Mouse (Mus musculus) T-helper 1 cell (primary cell): ENCODE data around the gene Rprd1b.

Source experiments
- in situ Hi-C: fragments of 300-600 bp; cut with MboI, MseI; formaldehyde crosslinking; loops from one replicate; pipeline ENCODE4 v1.15.1; 2025; ENCODE audit warnings: high pct_unique_total_duplicates

Gene Rprd1b

DNA sequence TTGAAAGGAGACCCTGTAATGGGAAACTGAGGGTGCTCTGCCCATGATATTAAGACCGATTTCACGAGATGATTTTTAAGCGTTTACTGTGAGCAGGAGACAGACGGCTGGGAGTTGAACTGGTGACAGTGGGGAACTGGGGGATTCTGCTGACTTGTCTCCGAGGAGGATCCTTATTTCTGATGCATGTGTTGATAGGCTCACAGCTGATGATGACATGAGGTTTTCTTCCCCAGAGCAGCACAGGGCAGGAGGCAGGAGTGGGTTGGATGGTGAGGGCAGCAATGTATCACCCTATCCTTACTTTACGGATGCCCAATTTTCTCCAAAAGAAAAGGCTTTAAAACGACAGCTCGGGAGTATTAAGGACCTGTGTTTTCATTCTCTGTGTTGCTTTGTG is 116.0 kb downstream of the Rprd1b start:
- in situ Hi-C loops: loop anchor here (25.0 kb wide), 1 partner anchor 1707 kb away; no protein-coding TSS in a partner anchor

DNA sequence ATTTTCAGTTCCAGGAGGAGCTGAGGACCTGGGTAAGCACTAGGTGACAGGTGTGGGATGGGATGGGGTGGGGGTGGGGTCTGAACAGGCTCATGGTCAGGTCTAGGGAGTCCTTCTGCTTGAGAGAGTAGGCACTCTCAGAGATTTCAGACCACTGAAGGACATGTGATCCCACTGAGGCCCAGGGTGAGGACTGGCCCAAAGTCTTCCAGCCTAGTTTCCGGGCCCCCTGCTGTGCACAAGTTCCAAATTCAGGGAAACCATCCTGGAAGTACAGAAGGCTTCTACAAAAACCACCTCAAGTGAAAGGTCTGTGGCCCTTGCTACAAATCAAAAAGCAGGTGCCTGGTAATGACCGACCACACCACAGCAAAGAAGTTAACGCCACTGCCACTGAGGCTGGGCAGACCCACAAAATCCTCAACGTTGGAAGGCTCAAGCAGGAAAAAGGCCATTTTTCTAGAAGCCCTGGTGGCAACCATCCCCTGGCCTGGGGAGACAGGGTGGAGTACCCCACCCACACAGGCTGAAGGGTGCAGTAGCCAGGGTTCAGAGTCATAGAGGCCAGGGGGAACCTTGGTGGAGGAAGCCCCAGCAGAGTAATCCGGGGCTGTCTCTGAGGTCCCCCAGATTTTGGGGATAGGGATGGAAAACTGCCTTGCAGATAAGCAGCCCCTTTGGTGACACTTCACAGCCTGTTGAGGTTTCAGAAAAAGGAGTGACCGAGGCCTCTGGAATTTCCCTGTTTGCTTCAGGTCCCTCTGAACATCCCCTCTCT is 116.6 kb downstream of the Rprd1b start:
- in situ Hi-C loops: loop anchor here (25.0 kb wide), 1 partner anchor 1708 kb away; no protein-coding TSS in a partner anchor

DNA sequence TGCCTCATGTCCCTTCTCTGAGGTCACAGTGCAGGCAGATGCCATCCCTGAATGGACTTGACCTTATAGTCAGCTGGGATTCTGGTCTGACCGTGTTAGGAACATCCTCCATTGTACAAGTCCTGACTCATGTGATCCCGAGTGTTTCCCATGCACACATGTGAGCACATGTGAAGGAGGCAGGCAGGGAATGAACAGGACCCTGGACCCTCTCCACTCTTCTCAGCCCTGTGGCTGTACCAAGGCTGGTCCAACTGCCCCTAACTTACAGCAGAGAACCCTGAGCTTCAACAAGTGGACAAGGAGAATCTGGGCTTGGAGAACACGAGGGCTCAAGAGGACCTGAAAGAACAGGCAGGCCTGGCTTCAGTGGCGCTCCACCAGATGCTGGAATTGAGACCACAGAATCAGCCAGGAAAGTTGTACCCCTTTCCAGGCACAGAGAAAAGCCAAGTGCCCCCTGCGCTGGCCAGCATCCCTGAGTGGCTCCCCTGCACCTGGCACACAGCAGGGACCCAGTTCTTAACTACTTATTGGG is 117.3 kb downstream of the Rprd1b start:
- in situ Hi-C loops: loop anchor here (25.0 kb wide), 1 partner anchor 1708 kb away; no protein-coding TSS in a partner anchor

DNA sequence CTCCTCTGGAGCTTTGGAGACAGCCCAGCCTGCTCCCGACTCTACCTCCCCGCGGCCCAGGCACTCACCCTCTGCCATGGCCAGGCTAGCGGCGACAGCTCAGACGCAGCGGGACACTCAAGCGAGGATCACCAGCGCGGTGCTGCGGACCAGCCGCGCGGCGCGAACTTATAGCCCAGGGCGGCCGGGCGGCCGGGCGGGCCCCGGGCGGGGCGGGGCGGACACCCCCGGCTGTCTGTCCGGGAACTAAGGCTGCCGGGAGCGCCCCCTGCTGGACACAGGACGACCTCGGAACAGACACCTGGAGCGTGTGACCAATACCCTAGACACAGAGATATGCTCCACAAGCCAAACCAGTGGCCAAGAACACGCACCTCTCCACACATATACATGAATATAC is 117.9 kb downstream of the Rprd1b start, which contains the start of gene Tgm2:
Gene Tgm2 (minus strand): TSS at position 214 of the 400 bp plus-strand sequence.
- in situ Hi-C loops: loop anchor here (25.0 kb wide), 1 partner anchor 1709 kb away; no protein-coding TSS in a partner anchor

DNA sequence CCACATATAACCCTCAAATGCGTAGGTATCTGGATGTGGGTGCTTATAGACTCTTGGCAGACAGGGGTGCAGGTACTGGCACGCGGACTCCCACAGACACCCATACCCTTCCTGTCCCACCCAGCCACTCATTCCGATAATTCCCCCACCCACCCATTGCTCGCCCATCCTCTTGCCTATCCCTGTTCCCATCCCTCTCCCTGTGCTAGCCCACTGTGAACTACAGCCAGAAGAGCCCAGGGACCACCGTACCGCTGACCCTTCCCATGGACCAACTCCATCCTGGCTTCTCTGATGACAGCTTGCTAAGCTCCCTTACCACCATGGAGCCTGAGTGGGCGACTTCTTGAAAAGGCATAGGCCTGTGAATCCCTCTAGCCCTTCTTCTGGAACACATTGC is 118.7 kb downstream of the Rprd1b start:
- in situ Hi-C loops: loop anchor here (25.0 kb wide), 1 partner anchor 1710 kb away; no protein-coding TSS in a partner anchor

DNA sequence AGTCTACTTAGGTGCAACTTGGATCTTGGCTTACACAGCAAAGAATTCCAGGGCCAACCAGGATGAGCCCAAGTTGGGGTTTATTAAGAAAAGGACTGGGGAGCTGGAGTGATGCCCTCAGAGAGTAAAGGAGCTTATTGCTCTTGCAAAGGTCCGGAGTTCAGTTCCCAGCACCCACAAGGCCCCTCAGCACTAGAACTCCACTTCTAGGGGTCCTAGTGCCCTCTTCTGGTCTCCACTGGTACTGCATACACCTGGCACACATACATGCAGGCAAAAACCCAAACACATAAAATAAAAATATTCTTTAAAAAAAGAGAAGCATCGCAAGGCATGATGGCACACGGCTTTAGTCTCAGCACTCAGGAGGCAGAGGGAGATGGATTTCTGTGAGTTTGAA is 122.8 kb downstream of the Rprd1b start:
- in situ Hi-C loops: no loop called here

DNA sequence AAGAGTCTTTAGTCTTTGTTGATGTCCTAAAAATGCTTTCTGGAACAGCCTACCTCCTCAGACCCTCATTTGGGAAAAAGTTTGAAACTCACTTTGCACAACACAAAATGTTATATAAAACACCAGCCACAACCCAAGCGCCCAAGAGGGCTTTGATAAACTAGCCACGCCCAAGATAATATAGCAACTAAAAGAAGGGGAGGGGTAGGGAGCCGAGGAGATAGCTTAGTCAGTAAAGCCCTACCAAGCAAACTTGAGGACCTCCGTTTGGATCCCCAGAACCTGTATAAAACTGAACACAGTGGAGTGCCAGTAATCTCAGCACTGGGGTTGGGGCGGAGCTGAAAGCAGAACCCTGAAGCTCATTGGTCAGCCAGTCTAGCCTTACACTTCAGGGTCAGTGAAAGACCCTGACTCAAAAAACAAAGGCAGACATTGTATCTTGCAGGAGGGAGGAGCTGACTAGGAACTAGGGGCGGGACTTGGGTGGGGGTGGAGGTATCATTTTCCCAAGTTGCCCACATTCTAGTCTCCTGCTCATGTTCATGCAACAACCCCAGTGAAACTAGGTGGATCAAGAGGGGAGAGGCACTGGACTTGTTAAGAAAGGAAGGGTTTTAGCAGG is 124.5 kb downstream of the Rprd1b start:
- in situ Hi-C loops: no loop called here

DNA sequence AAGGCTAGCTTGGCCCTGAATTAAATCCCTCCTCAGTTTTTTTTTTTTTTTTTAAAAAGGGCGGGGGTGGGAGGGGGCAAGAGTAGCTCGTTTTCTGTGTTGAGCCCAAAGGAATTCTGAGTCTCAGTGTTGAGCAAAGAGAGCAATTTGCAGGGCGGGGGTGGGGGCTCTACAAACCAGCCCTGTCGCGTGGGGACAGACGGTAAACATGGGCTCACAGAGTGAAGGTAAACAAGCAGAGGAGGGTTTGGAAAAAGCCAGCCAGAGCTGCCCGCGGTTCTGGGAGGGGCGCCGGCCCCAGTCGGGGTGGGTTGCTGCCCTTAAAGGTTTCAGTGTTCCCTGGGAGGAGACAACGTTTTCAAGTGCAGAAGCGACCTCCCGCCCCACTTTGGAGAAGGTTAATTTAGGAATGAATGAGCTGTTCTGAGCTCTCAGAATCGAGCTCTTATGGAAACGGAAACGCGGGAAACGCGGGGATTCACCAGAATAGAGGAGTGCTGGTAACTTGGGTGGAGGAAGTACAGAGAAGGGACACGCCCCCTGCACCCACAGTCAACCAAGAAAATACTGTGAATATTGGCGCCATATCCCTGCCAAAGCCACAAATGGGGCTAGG is 125.5 kb downstream of the Rprd1b start:
- in situ Hi-C loops: no loop called here

DNA sequence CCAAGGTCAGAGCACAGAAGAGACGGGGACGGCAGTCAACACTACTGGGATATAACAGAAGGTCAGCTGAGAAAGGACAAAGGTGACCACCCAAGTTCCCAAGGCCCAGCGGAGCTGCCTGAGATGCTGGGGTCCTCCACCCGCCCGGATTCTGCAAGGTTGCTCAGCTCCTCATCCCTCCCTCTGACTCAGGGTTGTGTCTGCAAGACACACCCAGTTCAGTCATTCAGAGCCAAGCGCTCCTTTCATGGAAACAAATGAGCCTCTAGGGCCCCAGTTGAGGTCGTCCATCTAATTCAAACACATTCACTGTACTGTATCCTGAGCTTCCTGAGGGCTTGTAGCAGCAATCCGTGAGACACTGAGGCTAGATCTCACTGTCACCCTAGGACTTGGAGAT is 126.3 kb downstream of the Rprd1b start:
- in situ Hi-C loops: no loop called here

DNA sequence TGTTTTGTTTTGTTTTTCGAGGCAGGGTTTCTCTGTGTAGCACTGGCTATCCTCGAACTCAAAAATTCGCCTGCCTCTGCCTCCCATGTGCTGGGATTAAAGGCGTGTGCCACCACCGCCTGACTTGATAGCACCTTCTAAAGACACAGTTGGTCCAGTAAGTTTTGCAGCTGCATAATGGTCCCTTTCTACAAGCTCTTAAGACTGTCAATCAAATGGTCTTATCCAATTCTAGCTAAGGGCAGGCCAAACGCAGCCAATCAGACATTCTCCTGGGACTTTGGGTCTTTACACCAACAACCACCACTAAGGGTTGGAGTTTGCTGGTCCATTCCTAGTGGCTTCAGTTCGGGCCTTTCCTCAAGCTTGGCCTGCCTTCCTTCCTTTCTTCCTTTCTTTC is 126.8 kb downstream of the Rprd1b start:
- in situ Hi-C loops: no loop called here

DNA sequence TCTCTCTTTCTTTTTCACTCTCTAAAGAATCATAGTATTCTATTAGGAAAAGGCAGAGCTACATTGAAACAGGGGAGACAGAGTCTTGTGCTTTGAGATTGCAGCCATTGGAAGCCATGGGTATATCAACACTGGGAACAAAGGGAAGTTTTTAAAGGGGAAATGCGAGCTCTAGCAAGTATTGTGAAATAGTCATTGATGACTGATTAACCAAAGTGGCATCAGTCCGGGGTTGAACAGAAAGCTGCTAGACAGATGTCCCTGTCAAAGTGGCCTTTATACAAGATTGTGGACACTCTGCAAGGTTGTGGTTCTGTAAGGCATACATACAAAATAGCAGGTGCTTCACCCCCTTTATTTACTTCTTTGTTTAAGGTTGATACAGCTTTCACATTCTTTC is 127.3 kb downstream of the Rprd1b start:
- in situ Hi-C loops: no loop called here

DNA sequence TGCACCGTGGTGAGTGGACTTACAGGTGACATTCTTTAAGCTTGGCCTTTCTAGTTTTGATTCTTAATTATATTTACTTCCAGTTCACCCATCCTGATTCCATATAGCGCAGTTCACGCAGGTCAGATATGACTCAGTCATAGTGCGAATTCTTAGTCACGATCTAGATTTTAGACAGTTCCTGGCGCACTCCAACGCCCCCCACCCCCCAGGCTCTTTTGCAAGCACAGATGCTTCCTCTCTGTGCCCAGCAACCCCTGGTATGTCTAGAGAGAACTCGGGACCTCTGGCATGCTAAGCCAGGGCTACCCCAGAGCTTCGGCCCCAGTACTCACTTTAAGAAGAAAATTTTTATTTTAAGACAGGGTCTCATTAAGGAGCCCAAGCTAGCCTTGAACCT is 128.2 kb downstream of the Rprd1b start:
- in situ Hi-C loops: no loop called here

DNA sequence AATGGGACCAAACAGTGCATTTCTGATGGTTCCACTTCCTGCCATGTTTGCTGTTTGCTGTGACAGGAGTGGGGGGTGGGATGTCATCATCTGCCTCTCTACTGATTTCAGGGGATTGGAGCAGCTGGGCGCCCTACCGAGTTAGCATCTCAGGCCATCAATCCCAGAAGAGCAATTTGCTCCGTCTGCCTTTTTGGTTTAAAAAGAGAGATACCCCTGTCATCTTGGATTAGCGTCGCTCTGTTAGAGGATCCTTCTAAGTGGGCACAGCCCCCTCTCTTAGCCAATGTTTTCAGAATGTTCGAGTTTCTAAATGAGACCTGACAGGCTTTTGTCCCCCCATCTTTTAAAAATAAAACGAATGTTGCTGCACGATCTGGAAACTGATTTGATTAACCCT is 129.4 kb downstream of the Rprd1b start:
- in situ Hi-C loops: no loop called here

DNA sequence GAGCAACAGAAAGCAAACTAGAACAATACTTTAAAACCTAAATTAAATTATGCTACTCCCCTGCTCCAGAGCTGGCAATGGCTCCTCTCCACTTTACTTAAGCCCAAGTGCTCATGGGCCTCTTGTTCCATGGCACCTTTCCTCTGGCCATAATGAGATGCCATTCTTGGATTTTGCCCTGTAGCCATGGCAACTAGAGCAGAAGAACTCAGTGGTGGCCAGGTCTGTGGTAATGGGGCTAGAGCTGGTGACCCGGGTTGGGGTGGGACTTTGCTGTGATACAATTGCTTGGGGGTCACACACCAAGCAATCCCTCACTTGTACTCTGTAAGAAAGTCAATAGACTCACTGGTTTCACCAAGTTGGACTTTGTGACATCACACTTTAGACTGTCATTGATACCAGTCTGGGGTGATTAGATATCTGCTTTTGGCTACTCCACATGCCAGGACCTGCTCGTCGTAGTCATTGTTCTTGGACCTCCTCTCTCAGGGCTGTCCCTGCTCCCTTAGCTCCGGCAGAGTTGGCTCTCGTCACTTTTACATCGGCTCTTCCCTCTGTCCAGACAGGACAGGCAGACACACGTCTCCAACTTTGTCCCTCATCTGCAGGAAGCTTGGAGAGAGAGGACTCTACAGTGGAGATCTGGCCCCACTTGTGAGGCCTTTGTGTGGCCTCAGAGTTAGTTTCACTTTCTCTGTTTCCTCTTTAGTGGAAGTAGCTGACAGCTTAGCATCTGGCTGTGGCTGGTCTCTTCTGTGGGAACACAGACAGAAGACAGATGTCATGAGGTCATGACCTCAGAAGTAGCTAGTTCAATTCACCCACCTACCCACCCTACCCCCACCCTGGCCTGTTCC is 131.3 kb downstream of the Rprd1b start:
- in situ Hi-C loops: no loop called here

DNA sequence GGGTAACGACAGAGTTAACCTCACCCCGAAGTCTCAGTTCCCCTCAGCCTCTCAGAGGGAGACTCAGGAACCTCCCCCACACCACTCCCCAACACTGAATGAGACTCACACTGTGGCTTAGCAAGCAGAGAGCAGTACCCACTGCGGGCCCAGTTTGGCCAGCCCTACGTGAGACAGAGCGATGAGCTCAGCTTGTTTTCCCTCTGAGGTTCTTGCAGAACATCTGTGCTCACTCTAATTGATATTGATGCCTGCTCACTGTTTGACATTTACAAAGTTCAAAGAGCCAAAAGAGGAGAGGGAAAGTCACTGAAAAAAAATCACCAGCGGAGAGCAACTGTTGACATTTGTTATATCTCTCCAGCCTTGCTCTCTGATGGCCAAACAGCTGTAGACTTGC is 133.5 kb downstream of the Rprd1b start:
- in situ Hi-C loops: no loop called here

DNA sequence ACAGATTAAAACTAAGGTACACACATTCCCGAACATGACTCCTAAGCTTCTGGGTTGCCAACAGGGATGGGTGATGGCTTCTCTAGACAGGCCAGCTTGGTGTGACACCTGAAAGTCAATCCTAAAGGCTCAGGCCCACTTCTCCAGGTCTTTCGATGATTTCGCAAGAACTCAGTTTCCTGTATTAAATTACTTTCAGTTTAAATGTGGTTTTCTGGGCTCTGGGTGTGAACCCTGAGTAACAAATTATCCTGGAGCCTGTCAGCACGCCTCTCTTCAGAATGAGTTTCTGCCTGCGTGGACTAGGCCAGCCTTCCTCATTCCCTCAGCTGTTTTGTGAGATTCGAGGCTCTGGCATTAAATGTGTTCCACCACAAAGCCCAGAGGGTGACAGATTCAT is 134.7 kb downstream of the Rprd1b start:
- in situ Hi-C loops: no loop called here

DNA sequence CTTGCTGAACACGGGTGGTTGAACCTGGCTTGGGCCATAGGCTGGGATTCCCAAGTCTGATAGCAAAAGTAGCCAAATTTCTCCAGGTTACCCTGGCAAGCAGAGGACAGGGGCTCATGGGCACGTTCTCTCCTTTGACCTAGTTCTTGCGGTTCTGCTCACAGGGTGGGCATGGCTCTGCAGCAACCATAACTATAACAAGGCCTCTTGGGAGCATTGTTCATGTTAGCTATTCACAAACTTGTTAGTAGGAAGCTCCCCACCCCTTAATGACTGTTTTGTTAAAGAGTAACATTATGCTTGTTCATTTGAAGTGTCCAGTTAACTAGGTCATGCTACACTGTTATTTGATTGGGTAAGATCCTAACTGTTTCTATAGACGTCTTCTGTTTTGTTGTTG is 137.5 kb downstream of the Rprd1b start:
- in situ Hi-C loops: no loop called here

DNA sequence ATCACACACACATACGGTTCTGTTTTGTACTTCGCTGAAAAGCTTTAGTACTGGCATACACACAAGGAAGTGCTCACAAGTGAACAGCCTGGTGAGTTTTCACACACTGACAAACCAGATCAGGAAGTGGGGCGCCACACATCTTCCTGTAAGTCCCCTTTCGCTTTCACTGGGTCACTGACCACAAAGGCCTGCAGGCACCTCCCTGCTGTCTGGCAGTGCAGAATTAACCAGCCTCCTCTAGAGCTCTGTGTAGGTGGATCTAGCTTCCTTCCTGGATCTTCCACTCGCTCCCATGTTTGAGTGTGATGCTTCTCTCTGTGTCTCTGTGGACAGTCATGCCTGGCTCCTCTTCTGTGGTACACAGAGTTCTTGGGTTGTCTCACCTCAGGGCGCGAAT is 138.3 kb downstream of the Rprd1b start:
- in situ Hi-C loops: no loop called here

DNA sequence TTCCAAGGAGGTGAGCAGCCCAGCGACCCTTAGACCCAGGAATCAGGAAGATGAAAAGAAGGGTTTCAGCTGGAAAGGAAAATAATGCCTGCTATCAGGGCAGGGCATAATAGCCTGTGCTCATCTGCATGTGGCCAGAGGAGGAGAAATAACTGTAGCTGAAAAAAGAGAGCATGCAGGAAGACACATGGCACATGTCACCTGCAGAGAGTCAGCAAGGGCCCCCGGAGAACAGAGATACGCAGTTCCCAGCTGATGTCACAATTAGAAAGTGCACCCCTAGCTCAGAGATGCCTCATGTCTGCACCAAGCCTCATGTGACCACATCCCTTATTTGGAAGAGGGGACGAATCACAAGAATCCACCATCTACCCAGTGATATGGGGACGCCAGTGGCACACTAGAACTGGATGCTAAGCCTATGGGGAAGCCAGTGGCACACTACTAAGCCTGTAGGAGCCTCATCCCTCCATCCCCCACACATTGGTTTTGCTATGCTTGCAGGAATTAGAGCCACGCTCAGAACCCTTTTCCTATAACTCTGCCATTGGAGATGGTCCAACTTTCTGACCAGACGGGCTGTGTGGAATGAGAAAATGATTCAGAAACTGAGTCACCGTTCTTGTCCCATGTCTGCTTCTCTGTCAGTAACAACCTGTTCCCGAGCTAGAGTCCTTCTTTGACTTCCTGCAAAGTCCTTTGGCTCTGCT is 139.4 kb downstream of the Rprd1b start:
- in situ Hi-C loops: no loop called here

DNA sequence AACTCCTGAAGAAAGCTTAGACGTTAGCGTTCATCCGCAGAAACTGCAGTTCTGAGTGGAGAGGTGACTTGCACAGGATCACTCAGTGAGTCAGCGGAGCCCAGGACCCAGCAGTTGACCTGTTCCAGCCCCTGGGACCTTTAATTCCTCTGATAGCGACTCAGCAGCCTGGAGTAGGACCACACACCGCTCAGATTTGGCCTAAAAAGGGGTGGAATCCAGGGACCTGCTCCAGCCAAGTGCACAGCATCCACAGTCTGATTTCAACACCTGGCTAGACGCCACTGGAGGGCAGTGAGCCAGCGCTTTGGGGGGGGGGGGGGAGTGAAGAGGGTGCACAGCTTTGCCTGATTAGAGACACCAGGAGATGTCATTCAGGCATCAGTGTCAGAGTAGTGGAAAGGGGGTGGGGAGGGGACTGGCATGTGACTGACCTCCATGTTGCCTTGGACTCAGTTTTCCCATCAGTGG is 140.5 kb downstream of the Rprd1b start:
- in situ Hi-C loops: no loop called here

DNA sequence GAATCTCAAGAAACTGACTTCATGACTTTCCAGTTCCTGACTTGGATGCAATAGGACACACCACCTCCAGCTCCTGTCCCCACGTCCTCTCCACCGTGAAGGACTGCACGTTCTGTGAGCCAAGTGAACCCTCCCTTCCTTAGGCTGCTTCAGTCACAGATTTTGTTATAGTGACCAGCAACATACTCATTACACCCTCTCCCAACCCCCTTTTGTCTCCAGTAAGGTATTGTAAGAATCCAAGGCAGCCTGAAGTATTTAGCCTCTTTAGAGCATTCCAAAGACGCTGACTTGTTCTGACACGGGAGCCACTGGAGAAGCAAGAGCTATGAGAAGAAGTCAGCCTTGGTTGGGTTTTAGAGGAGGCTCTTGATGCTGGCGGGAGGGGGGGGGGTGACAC is 141.1 kb downstream of the Rprd1b start:
- in situ Hi-C loops: no loop called here
